Mouse (Mus musculus) retina, embryonic 14.5 days (tissue): ENCODE data around the gene Il1a.

ENCODE experiments used
- DNase-seq: peaks from one replicate; pipeline ENCODE4 v3.0.0-alpha.2; 2015; ENCODE audit warnings: low spot score

Gene Il1a

GRCm38 (mm10) chr2:129263073-129263472, 46.7 kb downstream of the Il1a start:
- DNase-seq, result no peak

GRCm38 (mm10) chr2:129261151-129261794, 48.5 kb downstream of the Il1a start:
- no peak for DNase-seq

GRCm38 (mm10) chr2:129260646-129261045, 49.1 kb downstream of the Il1a start:
- no peak for DNase-seq

- DNase-seq, result peak; percentile 96
These were observed 51.1 kb downstream of the Il1a start for GRCm38 (mm10) chr2:129258475-129259211.

- no peak for DNase-seq
These were observed 51.7 kb downstream of the Il1a start for GRCm38 (mm10) chr2:129258056-129258455.

GRCm38 (mm10) chr2:129256006-129256405, 53.8 kb downstream of the Il1a start:
- no peak for DNase-seq

GRCm38 (mm10) chr2:129254076-129254475, 55.7 kb downstream of the Il1a start:
- DNase-seq, result no peak

GRCm38 (mm10) chr2:129253631-129253970, 56.2 kb downstream of the Il1a start:
- no peak for DNase-seq

GRCm38 (mm10) chr2:129252836-129253630, 56.7 kb downstream of the Il1a start:
- no peak for DNase-seq
